Mouse (Mus musculus): ENCODE results near the gene Abhd2. TPM values are rescaled to one million over a fixed set of nuclear protein-coding genes. Genes with fewer than 3 reads are reported as not detected.

Gene Abhd2
- polyA plus RNA-seq, 1 experiment: 12.8 TPM

DNA sequence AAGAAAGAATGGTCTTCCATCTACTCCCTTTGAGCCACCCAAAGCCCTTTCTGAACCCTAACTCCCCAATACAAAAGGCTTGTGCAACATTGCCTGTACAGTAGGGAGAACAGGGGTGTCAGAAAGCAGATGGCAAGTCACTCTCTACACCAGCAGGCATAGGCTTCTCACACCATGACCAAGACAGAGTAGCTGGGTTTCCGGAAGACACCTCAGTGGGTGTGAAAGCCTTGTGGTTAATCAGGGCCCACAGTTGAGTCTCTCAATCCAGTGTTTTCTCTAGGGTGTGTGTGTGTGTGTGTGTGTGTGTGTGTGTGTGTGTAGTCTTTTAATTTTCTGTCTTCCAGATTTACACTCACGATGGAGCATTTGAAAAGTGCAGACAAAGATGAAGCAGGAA is 23.4 kb upstream of the Abhd2 start:
- 38% methylated on average over 2 of the region's 2 CpGs for WGBS
- DNase-seq (ENCODE audit: low read depth in 1 of 2, low spot score in 2 of 2): no peak
- Histone ChIP-seq H3K4me3 (ENCODE audit: extremely low read depth, insufficient read depth, insufficient read length) (no peak overlapping the region), H3K27ac (ENCODE audit: insufficient read depth, low read length) (no peak overlapping the region), H3K36me3 (ENCODE audit: control insufficient read depth, insufficient read depth, low read length) (no peaks in the 10 kb centered on the region), H3K27me3 (ENCODE audit: control insufficient read depth, insufficient read depth, low read length) (no peaks in the 10 kb centered on the region), H3K4me1 (ENCODE audit: control insufficient read depth, insufficient read depth, insufficient read length) (no peaks in the 10 kb centered on the region)
- TF ChIP-seq CTCF (IDR thresholded peaks at IDR 0.05; ENCODE audit: extremely low read depth, insufficient read depth, insufficient read length, insufficient replicate concordance): no peak
- no peak for TF ChIP-seq POLR2A (IDR thresholded peaks at IDR 0.05; ENCODE audit: low read depth, low read length)

GRCm38 (mm10) chr7:79254248-79254888 is 18.6 kb upstream of the Abhd2 start:
- Histone ChIP-seq H3K36me3 (ENCODE audit: control insufficient read depth, insufficient read depth, low read length) (no peaks in the 10 kb centered on the region), H3K4me1 (ENCODE audit: control insufficient read depth, insufficient read depth, insufficient read length) (no peaks in the 10 kb centered on the region), H3K27ac (ENCODE audit: insufficient read depth, low read length) (no peak overlapping the region), H3K4me3 (ENCODE audit: extremely low read depth, insufficient read depth, insufficient read length) (no peak overlapping the region), H3K27me3 (ENCODE audit: control insufficient read depth, insufficient read depth, low read length) (no peaks in the 10 kb centered on the region)
- no peak for DNase-seq (ENCODE audit: low read depth in 1 of 2, low spot score in 2 of 2)
- WGBS: 80% methylated on average over 3 of the region's 3 CpGs
- TF ChIP-seq POLR2A (IDR thresholded peaks at IDR 0.05; ENCODE audit: low read depth, low read length): no peak
- TF ChIP-seq CTCF (IDR thresholded peaks at IDR 0.05; ENCODE audit: extremely low read depth, insufficient read depth, insufficient read length, insufficient replicate concordance): no peak

DNA sequence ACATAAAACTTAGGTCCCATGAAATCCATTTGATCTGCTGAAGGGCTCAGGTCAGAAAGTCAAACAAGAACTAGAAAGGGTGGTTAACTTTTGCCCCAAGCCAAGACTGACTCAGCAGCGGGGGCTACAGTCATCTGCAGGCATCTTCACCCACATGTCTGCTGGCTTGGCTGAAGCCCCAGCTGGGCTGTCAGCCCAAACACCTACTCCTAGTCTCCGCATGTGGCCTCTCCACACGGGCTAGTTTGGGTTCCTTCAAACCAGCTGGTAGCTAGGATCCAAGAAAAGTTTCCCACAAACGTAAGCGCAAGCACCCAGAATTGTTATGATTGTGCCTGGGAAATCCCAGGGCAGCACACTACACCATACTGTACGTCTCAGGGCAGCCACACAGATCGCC is 17.6 kb upstream of the Abhd2 start:
- WGBS: 87% methylated on average over 7 of the region's 7 CpGs
- TF ChIP-seq POLR2A (IDR thresholded peaks at IDR 0.05; ENCODE audit: low read depth, low read length) (no peak), CTCF (IDR thresholded peaks at IDR 0.05; ENCODE audit: extremely low read depth, insufficient read depth, insufficient read length, insufficient replicate concordance) (no peak)
- no peak for DNase-seq (ENCODE audit: low read depth in 1 of 2, low spot score in 2 of 2)
- no peaks in the 10 kb centered on the region for H3K36me3 ChIP-seq (ENCODE audit: control insufficient read depth, insufficient read depth, low read length)
- H3K4me3 ChIP-seq (ENCODE audit: extremely low read depth, insufficient read depth, insufficient read length): no peak overlapping the region
- no peaks in the 10 kb centered on the region for H3K27me3 ChIP-seq (ENCODE audit: control insufficient read depth, insufficient read depth, low read length)
- no peaks in the 10 kb centered on the region for H3K4me1 ChIP-seq (ENCODE audit: control insufficient read depth, insufficient read depth, insufficient read length)
- no peak overlapping the region for H3K27ac ChIP-seq (ENCODE audit: insufficient read depth, low read length)

DNA sequence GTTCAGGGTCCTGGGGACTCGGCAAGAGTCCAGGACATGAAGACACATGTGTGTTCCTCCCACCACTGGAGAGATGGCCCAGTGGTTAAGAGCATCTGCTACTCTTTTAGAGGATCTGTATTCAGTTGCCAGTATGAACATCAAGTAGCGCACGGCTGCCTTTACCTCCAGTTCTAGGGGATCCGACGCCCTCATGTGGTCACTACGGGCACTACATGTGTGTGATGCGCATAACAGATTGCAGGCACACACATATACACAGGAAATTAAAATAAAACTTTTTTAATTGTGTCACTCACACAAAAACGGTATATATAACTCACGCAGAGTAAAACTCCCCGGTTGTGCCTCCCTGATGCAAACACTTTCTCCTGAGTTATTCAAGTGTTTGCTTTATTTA is 17.2 kb upstream of the Abhd2 start:
- WGBS: 89% methylated on average over 10 of the region's 10 CpGs

DNA sequence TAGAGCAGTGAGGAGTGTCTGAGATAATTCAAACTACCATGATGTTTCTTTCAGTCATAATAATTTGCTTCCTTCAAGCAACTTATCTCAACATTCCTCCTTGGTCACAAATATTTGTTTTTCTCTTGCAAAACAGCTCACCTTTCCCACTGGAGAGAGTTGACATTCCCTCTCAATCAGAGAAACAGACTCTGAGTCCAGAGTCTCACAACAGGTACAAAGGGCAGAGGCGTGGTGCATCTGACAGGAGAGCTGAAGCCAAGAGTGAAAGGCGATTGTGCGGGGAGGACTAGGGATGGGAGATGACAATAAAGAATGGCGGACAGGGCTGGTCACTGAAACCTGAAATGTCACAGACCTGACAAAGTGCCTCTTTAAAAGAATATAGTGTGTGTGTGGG is 16.3 kb upstream of the Abhd2 start:
- no peak for DNase-seq (ENCODE audit: low read depth in 1 of 2, low spot score in 2 of 2)
- Histone ChIP-seq H3K36me3 (ENCODE audit: control insufficient read depth, insufficient read depth, low read length) (no peaks in the 10 kb centered on the region), H3K27ac (ENCODE audit: insufficient read depth, low read length) (no peak overlapping the region), H3K27me3 (ENCODE audit: control insufficient read depth, insufficient read depth, low read length) (no peaks in the 10 kb centered on the region), H3K4me3 (ENCODE audit: extremely low read depth, insufficient read depth, insufficient read length) (no peak overlapping the region), H3K4me1 (ENCODE audit: control insufficient read depth, insufficient read depth, insufficient read length) (no peaks in the 10 kb centered on the region)
- TF ChIP-seq CTCF (IDR thresholded peaks at IDR 0.05; ENCODE audit: extremely low read depth, insufficient read depth, insufficient read length, insufficient replicate concordance) (no peak), POLR2A (IDR thresholded peaks at IDR 0.05; ENCODE audit: low read depth, low read length) (no peak)
- WGBS: 93% methylated on average over 4 of the region's 4 CpGs

More for the DNA sequence above, 17.2 kb upstream of the Abhd2 start:
- H3K27me3 ChIP-seq (ENCODE audit: control insufficient read depth, insufficient read depth, low read length): no peaks in the 10 kb centered on the region
- H3K36me3 ChIP-seq (ENCODE audit: control insufficient read depth, insufficient read depth, low read length): no peaks in the 10 kb centered on the region
- H3K27ac ChIP-seq (ENCODE audit: insufficient read depth, low read length): no peak overlapping the region
- H3K4me1 ChIP-seq (ENCODE audit: control insufficient read depth, insufficient read depth, insufficient read length): no peaks in the 10 kb centered on the region
- H3K4me3 ChIP-seq (ENCODE audit: extremely low read depth, insufficient read depth, insufficient read length): no peak overlapping the region
- no peak for DNase-seq (ENCODE audit: low read depth in 1 of 2, low spot score in 2 of 2)
- TF ChIP-seq POLR2A (IDR thresholded peaks at IDR 0.05; ENCODE audit: low read depth, low read length) (no peak), CTCF (IDR thresholded peaks at IDR 0.05; ENCODE audit: extremely low read depth, insufficient read depth, insufficient read length, insufficient replicate concordance) (no peak)

- TF ChIP-seq CTCF (IDR thresholded peaks at IDR 0.05; ENCODE audit: extremely low read depth, insufficient read depth, insufficient read length, insufficient replicate concordance) (no peak), POLR2A (IDR thresholded peaks at IDR 0.05; ENCODE audit: low read depth, low read length) (no peak)
These were observed 13.9 kb upstream of the Abhd2 start for GRCm38 (mm10) chr7:79258981-79259542.

DNA sequence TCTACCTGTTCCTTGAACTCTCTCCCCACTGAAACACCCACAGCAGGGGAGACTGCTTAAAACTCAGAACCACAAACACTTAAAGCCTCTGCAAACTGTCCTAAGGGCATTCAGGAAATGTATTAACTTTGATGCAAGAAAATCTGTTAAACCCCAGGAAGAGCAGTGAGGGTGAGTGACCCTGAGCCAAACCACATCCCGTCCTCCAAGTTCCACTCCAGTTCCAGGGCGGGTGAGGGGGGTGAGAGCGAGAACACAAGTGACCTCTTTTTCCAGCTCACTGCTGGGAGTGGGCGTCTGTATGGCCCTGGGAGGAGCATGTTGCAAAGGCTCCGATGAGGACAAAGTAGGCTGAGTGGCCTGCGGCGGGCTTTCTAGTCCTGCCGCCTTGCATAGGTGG is 10.5 kb upstream of the Abhd2 start:
- 25% methylated on average over 8 of the region's 8 CpGs for WGBS
- Histone ChIP-seq H3K4me3 (ENCODE audit: extremely low read depth, insufficient read depth, insufficient read length) (no peak overlapping the region), H3K27ac (ENCODE audit: insufficient read depth, low read length) (no peak overlapping the region), H3K4me1 (ENCODE audit: control insufficient read depth, insufficient read depth, insufficient read length) (peaks cover 2% of the 10 kb centered on the region; the same call in 1 of the 2 replicates), H3K27me3 (ENCODE audit: control insufficient read depth, insufficient read depth, low read length) (no peaks in the 10 kb centered on the region), H3K36me3 (ENCODE audit: control insufficient read depth, insufficient read depth, low read length) (no peaks in the 10 kb centered on the region)
- no peak for DNase-seq (ENCODE audit: low read depth in 1 of 2, low spot score in 2 of 2)
- TF ChIP-seq POLR2A (IDR thresholded peaks at IDR 0.05; ENCODE audit: low read depth, low read length): no peak
- no peak for TF ChIP-seq CTCF (IDR thresholded peaks at IDR 0.05; ENCODE audit: extremely low read depth, insufficient read depth, insufficient read length, insufficient replicate concordance)

More at GRCm38 (mm10) chr7:79258981-79259542, 13.9 kb upstream of the Abhd2 start:
- WGBS: 91% methylated on average over 10 of the region's 10 CpGs
- Histone ChIP-seq H3K27me3 (ENCODE audit: control insufficient read depth, insufficient read depth, low read length) (no peaks in the 10 kb centered on the region), H3K4me1 (ENCODE audit: control insufficient read depth, insufficient read depth, insufficient read length) (peaks cover 2% of the 10 kb centered on the region; the same call in 1 of the 2 replicates), H3K4me3 (ENCODE audit: extremely low read depth, insufficient read depth, insufficient read length) (no peak overlapping the region), H3K27ac (ENCODE audit: insufficient read depth, low read length) (no peak overlapping the region), H3K36me3 (ENCODE audit: control insufficient read depth, insufficient read depth, low read length) (no peaks in the 10 kb centered on the region)
- no peak for DNase-seq (ENCODE audit: low read depth in 1 of 2, low spot score in 2 of 2)

Data from spleen, adult 2 months (tissue).